Mouse (Mus musculus): ENCODE data around the gene Amer3. TPM values are rescaled to one million over a fixed set of nuclear protein-coding genes. Genes with fewer than 3 reads are reported as not detected.

The Amer3 gene
- polyA plus RNA-seq, 1 experiment: not detected

- H3K4me3 ChIP-seq (ENCODE audit: insufficient read depth, low read length): no peak overlapping the region
- no peak overlapping the region for H3K27ac ChIP-seq (ENCODE audit: insufficient read depth, low read depth, low read length)
- TF ChIP-seq POLR2A (IDR thresholded peaks at IDR 0.05; ENCODE audit: borderline replicate concordance, low read depth, low read length): no peak
- no peak for TF ChIP-seq CTCF (IDR thresholded peaks at IDR 0.05; ENCODE audit: low read depth, low read length)
- H3K4me1 ChIP-seq (ENCODE audit: control insufficient read depth, insufficient read depth, low read length): peaks cover 3% of the 10 kb centered on the region; the same call in 1 of the 2 replicates
Observed at GRCm38 (mm10) chr1:34564383-34565045, 14.9 kb upstream of the Amer3 start.

- Histone ChIP-seq H3K4me3 (ENCODE audit: insufficient read depth, low read length) (no peak overlapping the region), H3K27ac (ENCODE audit: insufficient read depth, low read depth, low read length) (no peak overlapping the region), H3K4me1 (ENCODE audit: control insufficient read depth, insufficient read depth, low read length) (peaks cover 3% of the 10 kb centered on the region; the same call in 1 of the 2 replicates)
- TF ChIP-seq CTCF (IDR thresholded peaks at IDR 0.05; ENCODE audit: low read depth, low read length) (no peak), POLR2A (IDR thresholded peaks at IDR 0.05; ENCODE audit: borderline replicate concordance, low read depth, low read length) (no peak)
Observed at GRCm38 (mm10) chr1:34568120-34568519, 11.3 kb upstream of the Amer3 start.

- TF ChIP-seq CTCF (IDR thresholded peaks at IDR 0.05; ENCODE audit: low read depth, low read length): no peak
- no peak for TF ChIP-seq POLR2A (IDR thresholded peaks at IDR 0.05; ENCODE audit: borderline replicate concordance, low read depth, low read length)
- H3K4me3 ChIP-seq (ENCODE audit: insufficient read depth, low read length): no peak overlapping the region
- no peaks in the 10 kb centered on the region for H3K4me1 ChIP-seq (ENCODE audit: control insufficient read depth, insufficient read depth, low read length)
- H3K27ac ChIP-seq (ENCODE audit: insufficient read depth, low read depth, low read length): no peak overlapping the region
Observed at GRCm38 (mm10) chr1:34569876-34570275, 9.6 kb upstream of the Amer3 start.

GRCm38 (mm10) chr1:34571431-34571830 lies 8.0 kb upstream of the Amer3 start:
- Histone ChIP-seq H3K4me3 (ENCODE audit: insufficient read depth, low read length) (no peak overlapping the region), H3K27ac (ENCODE audit: insufficient read depth, low read depth, low read length) (no peak overlapping the region), H3K4me1 (ENCODE audit: control insufficient read depth, insufficient read depth, low read length) (no peaks in the 10 kb centered on the region)
- no peak for TF ChIP-seq CTCF (IDR thresholded peaks at IDR 0.05; ENCODE audit: low read depth, low read length)
- TF ChIP-seq POLR2A (IDR thresholded peaks at IDR 0.05; ENCODE audit: borderline replicate concordance, low read depth, low read length): no peak

GRCm38 (mm10) chr1:34573221-34573620 lies 6.2 kb upstream of the Amer3 start:
- TF ChIP-seq CTCF (IDR thresholded peaks at IDR 0.05; ENCODE audit: low read depth, low read length) (no peak), POLR2A (IDR thresholded peaks at IDR 0.05; ENCODE audit: borderline replicate concordance, low read depth, low read length) (no peak)
- Histone ChIP-seq H3K27ac (ENCODE audit: insufficient read depth, low read depth, low read length) (no peak overlapping the region), H3K4me1 (ENCODE audit: control insufficient read depth, insufficient read depth, low read length) (no peaks in the 10 kb centered on the region), H3K4me3 (ENCODE audit: insufficient read depth, low read length) (no peak overlapping the region)

- TF ChIP-seq POLR2A (IDR thresholded peaks at IDR 0.05; ENCODE audit: borderline replicate concordance, low read depth, low read length) (no peak), CTCF (IDR thresholded peaks at IDR 0.05; ENCODE audit: low read depth, low read length) (no peak)
- H3K4me3 ChIP-seq (ENCODE audit: insufficient read depth, low read length): no peak overlapping the region
- no peaks in the 10 kb centered on the region for H3K4me1 ChIP-seq (ENCODE audit: control insufficient read depth, insufficient read depth, low read length)
Observed at GRCm38 (mm10) chr1:34579782-34580356, 412 bp downstream of the Amer3 start.

GRCm38 (mm10) chr1:34582218-34582617 lies 2.8 kb downstream of the Amer3 start:
- Histone ChIP-seq H3K27ac (ENCODE audit: insufficient read depth, low read depth, low read length) (no peak overlapping the region), H3K4me3 (ENCODE audit: insufficient read depth, low read length) (no peak overlapping the region), H3K4me1 (ENCODE audit: control insufficient read depth, insufficient read depth, low read length) (no peaks in the 10 kb centered on the region)
- TF ChIP-seq CTCF (IDR thresholded peaks at IDR 0.05; ENCODE audit: low read depth, low read length): no peak
- TF ChIP-seq POLR2A (IDR thresholded peaks at IDR 0.05; ENCODE audit: borderline replicate concordance, low read depth, low read length): no peak

More at GRCm38 (mm10) chr1:34579782-34580356, 412 bp downstream of the Amer3 start:
- no peak overlapping the region for H3K27ac ChIP-seq (ENCODE audit: insufficient read depth, low read depth, low read length)

- Histone ChIP-seq H3K4me1 (ENCODE audit: control insufficient read depth, insufficient read depth, low read length) (no peaks in the 10 kb centered on the region), H3K4me3 (ENCODE audit: insufficient read depth, low read length) (no peak overlapping the region), H3K27ac (ENCODE audit: insufficient read depth, low read depth, low read length) (no peak overlapping the region)
- TF ChIP-seq POLR2A (IDR thresholded peaks at IDR 0.05; ENCODE audit: borderline replicate concordance, low read depth, low read length): no peak
- no peak for TF ChIP-seq CTCF (IDR thresholded peaks at IDR 0.05; ENCODE audit: low read depth, low read length)
Observed at GRCm38 (mm10) chr1:34583821-34584263, 4.4 kb downstream of the Amer3 start.

- Histone ChIP-seq H3K4me3 (ENCODE audit: insufficient read depth, low read length) (no peak overlapping the region), H3K4me1 (ENCODE audit: control insufficient read depth, insufficient read depth, low read length) (no peaks in the 10 kb centered on the region), H3K27ac (ENCODE audit: insufficient read depth, low read depth, low read length) (no peak overlapping the region)
- TF ChIP-seq POLR2A (IDR thresholded peaks at IDR 0.05; ENCODE audit: borderline replicate concordance, low read depth, low read length) (no peak), CTCF (IDR thresholded peaks at IDR 0.05; ENCODE audit: low read depth, low read length) (no peak)
Observed at GRCm38 (mm10) chr1:34584736-34585135, 5.3 kb downstream of the Amer3 start.
